Mouse (Mus musculus) gastrocnemius, postnatal 36 days (tissue): Measurements from ENCODE around the gene C8a. TPM values are rescaled to one million over a fixed set of nuclear protein-coding genes. Genes with fewer than 3 reads are reported as not detected.

Experiments used
- DNase-seq, 2 experiments: peaks; one replicate each; pipeline ENCODE4 v3.0.0; 2022
- intact Hi-C: fragments of 180-260 bp; cut with DNase I; formaldehyde crosslinking; loops from one replicate; pipeline ENCODE4 v1.15.1; 2025
- total RNA-seq, 2 experiments: library from RNA; stranded (reverse); gene quantifications; 2 replicates each; pipeline ENCODE4 v1.2.3; 2021

The C8a gene
- total RNA-seq, 2 experiments from 2014 or later = not detected

DNA sequence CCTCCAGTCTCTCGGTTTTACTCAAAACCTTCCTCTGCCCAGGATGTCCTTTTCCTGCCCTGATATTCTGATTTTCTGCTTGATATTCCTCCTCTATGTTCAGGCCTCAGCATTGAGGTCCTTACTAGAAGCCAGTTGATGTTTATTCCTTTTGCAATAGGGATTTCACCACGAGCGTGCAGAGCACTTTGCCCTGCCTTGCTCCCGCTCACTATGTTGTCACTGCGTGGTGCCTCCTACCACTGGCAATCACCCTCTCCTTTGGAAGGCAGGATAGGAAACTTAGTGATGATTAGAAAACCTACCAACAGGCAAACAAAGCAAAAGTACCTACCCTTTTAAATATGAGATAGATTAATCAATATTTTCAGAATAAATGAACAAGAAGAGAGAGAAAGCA, 96.7 kb downstream of the C8a start:
- intact Hi-C loops = no loop called here

DNA sequence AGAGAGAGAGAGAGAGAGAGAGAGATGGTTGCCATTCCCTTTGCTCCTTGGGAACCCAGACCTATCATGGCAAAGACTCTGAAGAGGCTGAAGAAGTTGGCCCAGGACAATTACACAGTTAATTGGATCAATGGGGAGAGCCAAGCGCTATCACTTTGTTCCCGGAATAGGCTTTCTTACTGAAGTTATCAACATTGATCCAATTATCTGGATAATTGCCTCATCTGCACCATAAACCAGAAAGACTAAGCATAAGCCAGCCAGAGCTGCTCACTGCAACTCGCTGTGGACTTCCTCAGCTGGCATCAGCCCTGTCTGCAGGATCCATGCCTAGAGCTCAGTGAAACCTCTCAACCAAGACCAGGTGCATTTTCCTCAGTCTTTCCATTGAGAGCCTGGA, 100.6 kb downstream of the C8a start:
- intact Hi-C loops = no loop called here
- DNase-seq = no peak

More for the DNA sequence above, 96.7 kb downstream of the C8a start:
- DNase-seq = no peak

DNA sequence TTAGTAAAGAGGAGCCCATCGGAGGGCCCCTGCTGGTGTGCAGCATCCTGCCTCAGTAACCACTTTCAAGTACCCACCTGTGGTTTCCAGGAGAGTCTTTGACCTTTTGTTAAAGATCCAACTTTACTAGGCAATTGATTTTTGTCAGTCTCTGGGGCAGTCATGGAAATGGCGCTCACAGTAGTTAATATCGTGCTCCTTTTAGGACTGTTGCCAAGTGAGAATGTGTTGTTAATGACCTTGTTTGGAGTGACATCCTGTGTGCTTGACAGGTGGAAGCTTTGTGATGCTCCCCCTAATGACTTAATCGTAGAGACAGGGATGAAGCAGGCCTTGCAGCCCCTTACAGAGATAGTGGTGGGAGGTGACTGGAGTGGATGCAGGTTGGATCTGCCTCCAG, 105.9 kb downstream of the C8a start:
- intact Hi-C loops = no loop called here
- no peak for DNase-seq

DNA sequence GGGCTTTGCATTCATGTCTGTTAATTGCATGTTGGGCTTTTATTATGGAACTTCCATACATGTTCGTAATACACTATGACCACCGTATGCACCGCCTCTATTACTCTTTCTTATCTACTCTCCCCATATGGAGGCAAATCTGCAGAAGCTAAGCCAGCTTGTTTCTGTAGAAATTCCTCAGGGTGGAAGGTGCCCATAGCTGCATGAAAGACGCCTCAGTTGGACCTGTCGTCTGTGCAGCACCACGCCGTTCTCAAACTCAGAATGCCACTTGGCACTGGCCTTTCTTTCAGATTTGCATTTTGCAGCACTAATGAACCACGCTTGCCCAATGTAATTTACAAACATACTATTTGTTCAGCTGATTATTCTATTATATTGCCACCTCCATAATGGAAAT, 106.6 kb downstream of the C8a start:
- intact Hi-C loops = no loop called here
- DNase-seq = no peak

DNA sequence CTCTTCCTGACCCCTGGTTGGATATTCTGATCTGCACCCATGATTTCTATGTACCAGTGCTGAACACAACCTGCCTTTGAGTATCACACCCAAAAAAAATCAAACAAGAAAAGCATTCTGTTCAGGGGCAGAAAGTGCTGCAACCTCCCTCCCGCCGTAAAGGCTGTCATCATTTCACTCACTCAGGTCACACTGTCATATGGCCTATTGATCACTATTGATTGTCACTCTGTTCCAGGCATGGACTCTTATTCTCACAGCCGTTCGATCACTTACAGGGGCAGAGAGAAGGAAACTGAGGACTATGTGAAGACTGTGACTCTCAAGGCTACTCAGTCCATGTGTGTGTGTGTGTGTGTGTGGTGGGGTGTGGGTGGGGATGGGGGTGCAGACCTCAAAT, 108.0 kb downstream of the C8a start:
- DNase-seq = no peak
- intact Hi-C loops = no loop called here

DNA sequence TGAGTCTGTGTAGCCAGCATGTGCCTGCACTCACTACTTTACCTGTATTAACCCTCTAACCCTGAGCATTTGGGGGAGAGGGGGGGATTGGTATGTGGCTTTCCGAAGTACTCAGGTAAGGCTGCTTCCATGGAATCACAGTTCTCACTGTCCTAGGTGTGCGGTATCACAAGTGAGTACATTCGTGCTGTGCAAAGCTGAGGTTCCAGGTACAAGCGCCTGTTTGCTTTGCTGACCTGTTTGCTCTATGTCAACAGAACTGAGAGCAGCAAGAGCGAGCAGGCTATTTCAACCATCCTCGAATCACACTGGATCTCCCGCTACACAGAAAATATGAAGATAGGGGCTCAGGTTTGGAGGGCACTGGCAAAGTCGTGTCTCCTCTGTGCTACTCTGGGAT, 110.1 kb downstream of the C8a start, which contains the start of gene C8b:
Gene C8b, plus strand, starts transcription at position 253 of the 400 bp plus-strand sequence.
- intact Hi-C loops = no loop called here
- DNase-seq = no peak

Other genes starting within 250 kb of the C8a start
- gene C8b, start 110.1 kb downstream of the C8a start, total RNA-seq = not detected
- not detected for gene Gm17662, start 19.1 kb downstream of the C8a start, total RNA-seq
- gene Fyb2, start 37.1 kb upstream of the C8a start, total RNA-seq = under 1 TPM in 1 of 2 experiments, not detected in 1; 0.10 TPM
- 100 to 1,000 TPM; 127 to 129 TPM for gene Prkaa2, start 233.5 kb upstream of the C8a start, total RNA-seq